Mouse (Mus musculus) embryonic fibroblast, embryonic 13.5 days (primary cell): Measurements from ENCODE around the gene Spred2.

ENCODE experiments used
- CTCF ChIP-seq: IDR thresholded peaks from 2 replicates; pipeline ENCODE4 v1.5.1; 2011; ENCODE audit warnings: mild to moderate bottlenecking, control low read depth, low read length, moderate library complexity, borderline replicate concordance; ENCODE audit not compliant: insufficient read depth
- POLR2A ChIP-seq: IDR thresholded peaks from 2 replicates; pipeline ENCODE4 v1.6.1; 2011; ENCODE audit warnings: low read depth, mild to moderate bottlenecking, control low read depth, low read length, moderate library complexity

- peak; percentile 47 for TF ChIP-seq POLR2A
- TF ChIP-seq CTCF: no peak
Measured at GRCm38 (mm10) chr11:19925976-19926842, 2.0 kb downstream of the Spred2 start.
